Mouse (Mus musculus): Measurements from ENCODE around the gene Tsc1.
A peak's percentile ranks its signal among the peaks of the same experiment; 100 is the strongest.

Tsc1 gene

DNA sequence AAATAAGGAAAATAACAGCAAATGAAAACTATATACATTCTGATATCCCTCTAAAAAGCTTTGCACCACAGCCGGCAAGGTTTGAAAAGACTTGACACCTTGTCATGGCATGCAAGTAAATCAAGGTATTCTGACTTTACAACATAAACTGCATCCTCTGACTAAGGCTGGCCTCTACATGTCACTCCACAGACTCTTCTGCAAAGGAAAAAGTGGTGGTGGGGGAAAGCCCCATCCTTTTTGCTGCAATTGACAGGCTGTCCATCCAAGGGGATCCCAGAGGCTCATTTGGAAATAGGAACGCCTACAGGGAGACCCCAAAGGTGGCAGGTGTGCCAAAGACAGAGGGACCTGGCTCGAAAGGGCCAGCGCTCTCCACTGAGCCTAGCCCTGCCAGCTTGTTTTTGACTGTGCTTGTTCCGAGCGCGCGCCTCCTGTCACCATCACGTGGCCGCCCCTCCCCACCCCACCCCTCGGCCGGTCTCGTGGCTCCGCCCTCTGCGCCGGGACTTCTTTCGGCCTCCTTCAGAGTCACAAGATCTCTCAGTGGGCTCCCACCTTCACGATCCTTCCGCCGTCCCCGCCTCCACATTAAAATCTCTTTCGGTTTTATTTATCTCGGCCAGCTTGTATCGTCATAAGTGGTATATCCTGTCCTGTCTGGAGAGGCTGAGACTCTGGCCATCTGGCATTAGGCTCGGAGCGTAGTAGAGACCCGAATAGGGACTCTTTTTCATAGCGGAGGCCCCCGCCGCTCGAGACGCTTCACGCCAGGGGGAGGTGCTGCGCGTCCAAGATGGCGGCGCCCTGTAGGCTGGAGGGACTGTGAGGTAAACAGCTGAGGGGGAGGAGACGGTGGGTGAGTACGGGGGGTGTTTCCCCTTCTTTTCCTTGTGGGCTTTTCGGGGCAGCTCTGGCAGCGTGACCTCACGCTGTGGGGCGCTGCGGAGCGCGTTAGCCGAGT is at the start of gene Tsc1:
Gene Tsc1 (plus strand): TSS at position 768 of the 964 bp plus-strand sequence.
- peak; percentile 90 to 91 for DNase-seq (ENCODE audit: low spot score in 2 of 2)

DNA sequence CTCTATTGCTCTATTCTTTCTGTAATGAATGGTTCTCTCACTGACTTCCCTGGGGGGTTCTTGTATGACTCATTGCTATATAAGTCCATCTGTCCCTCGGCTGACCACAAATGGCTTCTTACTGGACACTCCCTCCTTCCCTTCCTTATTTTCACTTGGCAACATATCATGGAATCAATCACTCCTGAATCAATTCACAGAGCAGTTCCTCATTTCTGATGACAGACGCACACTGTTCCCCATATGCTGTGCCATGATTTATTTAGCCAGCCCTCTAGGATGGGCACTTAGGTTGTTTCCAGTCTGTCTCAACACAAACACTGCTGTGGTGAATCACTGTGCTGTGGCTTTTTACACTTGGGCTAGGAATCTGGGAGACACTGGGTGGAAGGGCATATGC is 49.5 kb upstream of the Tsc1 start:
- no peak for DNase-seq (ENCODE audit: low spot score in 2 of 2)

DNA sequence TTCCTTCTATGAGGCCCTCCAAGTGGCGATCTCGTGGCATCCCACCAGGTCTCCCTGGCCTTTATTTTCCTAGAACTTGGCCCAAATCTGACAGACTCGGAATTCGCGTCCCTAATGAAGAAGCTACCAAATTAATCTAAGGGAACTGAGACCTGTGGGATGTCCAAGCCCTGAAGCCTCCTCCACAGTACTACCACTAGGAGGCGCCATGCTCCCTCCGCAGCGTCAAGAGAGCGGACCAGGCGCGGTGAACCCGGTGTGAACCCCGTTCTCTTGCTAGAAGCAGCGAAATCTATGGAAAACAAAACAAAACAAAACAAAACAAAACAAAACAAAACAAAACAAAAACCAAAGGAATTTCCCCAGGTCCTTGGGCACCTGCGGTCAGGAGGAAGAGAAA is 48.2 kb upstream of the Tsc1 start:
- DNase-seq (ENCODE audit: low spot score in 2 of 2) = no peak

DNA sequence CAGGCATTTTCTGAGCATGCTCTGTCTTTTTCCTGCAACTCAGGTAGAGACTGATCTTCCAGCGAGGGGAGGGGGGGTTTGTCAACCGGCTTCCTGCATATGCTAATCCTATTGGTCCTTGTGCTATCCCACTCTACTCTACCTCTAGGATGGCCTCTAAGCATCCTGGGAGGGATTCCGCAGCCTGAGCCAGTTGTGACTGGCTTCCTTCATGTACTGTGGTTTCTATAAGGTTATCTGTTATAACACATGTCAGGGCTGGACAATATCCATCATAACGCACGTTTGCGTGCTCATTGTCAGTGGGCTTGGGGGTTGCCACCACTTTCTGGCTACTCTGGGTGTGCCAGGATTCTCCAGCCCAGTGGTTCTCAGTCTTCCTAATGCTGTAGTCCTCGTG is 45.0 kb upstream of the Tsc1 start:
- DNase-seq (ENCODE audit: low spot score in 2 of 2) = no peak

DNA sequence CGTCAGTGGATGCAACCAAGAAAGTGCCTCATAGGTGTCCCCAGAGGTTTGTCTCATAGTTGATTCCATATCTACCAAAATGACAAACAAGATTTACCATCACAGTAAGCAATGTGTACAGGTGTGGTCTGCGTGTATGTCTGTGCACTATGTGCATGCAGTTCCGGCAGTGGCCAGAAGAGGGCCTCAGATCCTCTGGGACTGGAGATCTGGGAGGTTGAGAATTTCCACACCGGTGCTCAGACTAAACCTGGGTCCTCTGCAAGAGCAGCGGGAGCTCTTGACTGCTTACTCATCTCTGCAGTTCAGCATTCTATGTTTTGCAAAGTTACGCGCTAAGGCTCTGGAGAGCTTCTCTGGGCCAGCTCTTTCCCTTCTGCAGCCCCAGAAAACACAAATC is 44.0 kb upstream of the Tsc1 start:
- no peak for DNase-seq (ENCODE audit: low spot score in 2 of 2)

DNA sequence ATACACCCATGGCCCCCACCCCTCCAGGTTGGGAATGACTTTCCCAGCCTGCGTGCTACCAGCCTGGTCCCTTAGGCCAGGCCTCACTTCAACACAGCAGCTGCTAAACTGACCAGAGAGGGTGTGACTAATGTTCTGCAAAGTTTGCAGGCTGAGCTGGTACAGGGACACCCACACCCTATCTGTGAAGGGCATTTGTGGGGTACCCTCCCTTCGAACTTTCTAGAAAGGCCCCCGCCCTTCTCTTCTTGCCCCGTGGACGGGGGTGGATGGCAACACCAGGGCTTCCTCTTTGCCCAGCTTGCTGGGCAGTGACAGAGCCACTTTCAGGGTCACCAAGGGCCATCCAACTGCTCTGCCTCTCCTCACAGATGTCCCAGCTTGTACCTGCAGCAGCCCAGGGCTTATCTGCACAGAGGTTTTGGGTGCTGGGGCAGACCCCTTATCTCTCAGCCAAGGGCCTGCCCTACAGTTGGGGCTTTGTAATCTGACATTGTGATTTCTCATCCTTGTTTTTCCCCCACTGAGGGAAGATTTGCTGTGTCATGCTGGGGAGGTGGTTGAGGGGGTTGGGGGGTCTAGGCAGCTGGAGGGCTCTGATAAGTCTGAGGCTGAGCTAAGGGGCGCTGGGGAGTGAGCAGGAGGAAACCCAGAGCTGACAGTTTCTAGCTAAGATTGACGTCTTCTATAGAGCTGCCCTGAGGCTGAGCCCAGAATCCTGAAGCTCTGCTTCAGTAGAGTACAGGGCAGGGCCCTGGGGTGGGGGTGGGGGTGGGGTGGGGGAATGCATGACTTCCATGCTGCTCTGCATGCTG is 43.1 kb upstream of the Tsc1 start:
- no peak for DNase-seq (ENCODE audit: low spot score in 2 of 2)

DNA sequence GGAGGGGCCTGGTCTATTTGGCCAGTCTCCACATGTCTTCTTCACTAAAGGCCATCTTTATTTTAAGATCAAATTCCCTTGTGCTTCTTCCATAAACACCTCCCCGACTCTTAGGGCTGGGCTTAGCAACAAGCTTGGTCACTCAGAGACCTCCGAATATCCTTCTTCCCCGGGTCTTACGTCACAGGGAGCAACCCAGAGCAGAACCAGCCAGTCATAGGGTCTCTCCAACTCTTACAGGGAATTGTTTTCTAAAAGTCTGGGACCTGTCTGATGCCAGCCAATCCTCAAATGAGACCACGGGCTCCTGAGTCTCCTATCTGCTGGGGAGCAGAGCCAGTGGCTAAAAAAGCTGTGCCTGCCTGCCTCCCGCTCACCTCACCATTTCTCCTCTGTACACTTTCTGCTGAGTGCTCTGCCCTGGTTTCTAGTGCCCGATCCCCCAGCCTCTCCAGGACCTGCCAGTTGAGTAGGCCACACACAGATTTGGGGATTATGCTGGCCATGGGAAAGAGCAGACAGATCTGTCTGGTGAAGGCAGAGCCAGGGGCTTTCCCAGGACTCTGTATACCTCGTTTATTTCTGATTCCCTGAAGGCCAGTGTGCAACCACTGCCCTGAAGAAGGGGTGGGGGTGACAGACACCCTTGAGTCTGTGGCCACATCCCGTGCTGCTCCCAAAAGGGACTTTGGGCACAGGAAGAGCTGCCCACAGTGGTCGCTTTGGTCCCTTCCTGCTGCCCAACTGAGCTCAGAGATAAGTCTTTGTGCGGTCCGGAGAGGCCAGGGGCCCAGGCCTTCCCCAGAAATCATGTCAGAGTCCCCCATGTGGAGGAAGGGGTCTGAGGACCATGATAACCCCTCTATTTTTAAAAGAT is 42.1 kb upstream of the Tsc1 start:
- DNase-seq (ENCODE audit: low spot score in 2 of 2) = no peak

DNA sequence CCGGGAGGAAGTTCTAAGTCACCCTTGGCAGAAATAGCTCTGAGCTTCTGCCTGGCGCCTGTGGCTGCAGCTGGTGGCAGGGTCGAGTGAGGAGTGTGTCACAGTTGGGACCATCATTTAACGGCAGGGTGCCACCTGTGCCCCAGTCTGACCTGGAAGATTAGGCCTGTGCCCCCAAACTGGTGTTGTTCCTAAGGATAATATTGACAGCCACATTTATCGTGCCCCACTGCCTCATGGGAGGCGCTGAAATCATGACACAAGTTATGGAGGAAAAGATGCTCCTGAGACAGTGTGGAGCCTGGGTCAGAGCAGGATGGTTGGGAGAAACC is 41.5 kb upstream of the Tsc1 start:
- no peak for DNase-seq (ENCODE audit: low spot score in 2 of 2)

DNA sequence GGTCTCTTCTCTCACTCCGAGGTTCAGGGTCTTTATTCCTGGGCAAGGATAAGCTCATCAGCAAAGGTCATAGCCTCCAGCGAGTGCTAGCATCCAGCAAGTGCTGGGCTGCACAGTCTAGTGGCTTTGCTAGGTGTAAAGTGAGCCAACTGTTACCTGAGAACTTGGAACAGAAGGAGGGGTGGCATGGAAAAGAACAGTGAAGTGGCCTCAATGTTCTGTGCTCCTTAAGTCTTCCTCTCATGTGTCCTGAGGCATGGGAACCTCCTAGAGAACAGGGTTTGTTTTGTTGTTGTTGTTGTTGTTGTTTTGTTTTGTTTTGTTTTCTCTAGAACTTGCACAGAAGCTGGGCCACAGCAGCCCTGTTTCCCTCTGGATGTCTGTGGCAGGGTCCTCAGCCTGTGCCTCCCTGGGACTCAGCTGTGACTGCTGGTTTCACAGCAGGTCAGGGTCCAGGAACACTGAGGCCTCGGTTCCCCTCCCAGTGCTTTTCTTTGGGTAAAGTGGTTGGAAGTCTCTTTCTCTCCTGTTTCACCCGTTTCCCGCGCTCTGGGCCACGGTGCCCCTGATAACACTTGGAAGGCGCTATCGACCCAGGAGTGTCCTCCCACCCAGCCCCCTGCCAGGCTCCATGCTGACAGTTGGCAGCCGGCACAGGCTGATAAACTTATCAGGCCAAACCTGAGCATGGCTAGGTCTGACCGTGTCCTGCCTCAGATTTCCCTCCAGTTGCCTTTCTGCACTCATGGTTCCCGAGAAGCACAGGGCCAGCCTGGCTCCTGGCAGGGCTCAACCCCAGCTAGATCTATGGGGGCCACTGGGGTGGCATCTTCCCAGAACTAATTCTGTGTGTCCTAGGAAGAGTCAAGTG is 39.1 kb upstream of the Tsc1 start:
- DNase-seq (ENCODE audit: low spot score in 2 of 2) = no peak

DNA sequence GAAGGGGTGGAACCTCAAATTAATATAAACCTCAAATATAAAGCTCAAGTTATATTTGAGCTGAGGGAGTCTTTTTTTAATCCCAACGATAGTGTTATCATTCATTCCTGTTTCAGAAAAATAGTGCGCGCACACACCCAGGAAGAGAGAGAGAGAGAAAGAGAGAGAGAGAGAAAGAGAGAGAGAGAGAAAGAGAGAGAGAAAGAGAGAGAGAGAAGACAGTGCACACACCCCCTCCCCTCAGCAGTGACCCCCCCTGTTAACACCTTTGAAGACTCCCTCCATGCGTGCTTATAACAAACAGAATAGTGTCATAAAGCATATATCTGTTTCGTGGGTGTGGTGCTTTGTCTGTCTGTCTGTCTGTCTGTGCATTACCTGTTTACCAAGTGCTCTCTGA is 37.5 kb upstream of the Tsc1 start:
- DNase-seq (ENCODE audit: low spot score in 2 of 2) = no peak

DNA sequence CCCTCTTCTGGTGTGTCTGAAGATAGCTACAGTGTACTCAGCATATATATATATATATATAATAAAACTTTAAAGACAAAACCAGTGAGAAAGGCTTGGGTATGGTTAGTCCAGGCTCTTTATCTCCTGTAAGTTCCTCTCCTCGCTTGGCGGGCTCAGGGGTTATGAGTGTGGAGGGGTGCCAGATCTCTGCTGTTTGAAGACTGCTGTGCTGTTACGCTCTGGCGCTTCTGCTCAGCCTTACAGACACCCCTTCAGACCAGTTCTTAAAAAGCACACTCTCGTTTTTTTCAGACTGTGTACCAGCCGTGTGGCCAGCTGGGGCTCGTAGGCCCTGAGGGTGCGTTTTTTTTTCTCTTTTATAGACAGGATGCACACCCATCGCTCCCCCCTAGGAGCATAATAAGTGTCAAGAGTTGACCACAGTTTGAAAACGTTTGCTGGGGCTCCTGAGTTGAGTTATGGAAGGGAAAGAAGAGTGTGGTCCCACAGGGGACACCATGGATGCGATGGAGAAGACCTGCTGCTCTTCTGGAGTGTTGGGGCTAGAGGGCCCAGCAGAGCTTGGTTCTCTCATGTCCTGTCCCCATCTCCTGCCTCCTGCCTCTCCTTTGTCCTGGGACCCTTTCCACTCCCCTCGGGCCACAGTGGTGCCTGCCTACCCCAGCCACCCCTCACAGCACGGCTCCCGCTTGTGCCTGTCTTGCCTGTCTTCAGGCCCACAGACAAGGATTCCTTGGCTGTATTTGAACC is 35.1 kb upstream of the Tsc1 start:
- DNase-seq (ENCODE audit: low spot score in 2 of 2) = no peak

DNA sequence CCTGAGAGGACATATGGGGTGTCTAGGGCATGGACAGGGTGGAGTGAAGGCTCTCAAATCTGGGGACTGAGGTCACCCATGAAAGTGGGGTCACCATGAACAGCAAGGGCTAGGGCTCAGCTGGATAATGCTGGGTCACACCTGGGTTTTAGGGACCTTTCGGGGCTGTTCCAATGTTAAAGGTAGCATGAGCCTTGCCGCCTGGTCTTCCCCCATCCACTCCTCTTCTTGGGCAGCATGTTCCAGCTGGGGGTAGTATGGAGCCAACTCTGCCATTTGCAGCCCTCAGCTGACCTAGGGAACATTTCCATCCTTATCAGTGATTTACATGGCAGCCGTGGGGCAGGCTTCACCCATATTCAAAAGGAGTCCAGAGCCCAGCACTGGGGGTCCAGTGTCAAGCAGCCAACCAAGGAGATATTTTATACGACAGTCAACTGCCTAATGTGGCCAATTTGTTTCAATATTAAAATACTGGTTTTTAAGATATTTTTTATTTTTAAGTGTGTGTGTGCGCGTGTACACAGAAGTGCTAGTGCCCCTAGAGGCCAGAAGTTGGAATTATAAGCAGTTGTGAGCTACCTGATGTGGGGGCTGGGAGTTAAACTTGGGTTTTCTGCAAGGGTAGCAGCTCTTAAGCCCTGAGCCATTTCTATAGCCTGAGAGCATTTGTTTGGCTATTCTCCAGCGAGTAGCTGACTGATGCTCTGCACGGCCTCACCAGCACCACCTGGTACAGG is 34.3 kb upstream of the Tsc1 start:
- DNase-seq (ENCODE audit: low spot score in 2 of 2) = no peak

DNA sequence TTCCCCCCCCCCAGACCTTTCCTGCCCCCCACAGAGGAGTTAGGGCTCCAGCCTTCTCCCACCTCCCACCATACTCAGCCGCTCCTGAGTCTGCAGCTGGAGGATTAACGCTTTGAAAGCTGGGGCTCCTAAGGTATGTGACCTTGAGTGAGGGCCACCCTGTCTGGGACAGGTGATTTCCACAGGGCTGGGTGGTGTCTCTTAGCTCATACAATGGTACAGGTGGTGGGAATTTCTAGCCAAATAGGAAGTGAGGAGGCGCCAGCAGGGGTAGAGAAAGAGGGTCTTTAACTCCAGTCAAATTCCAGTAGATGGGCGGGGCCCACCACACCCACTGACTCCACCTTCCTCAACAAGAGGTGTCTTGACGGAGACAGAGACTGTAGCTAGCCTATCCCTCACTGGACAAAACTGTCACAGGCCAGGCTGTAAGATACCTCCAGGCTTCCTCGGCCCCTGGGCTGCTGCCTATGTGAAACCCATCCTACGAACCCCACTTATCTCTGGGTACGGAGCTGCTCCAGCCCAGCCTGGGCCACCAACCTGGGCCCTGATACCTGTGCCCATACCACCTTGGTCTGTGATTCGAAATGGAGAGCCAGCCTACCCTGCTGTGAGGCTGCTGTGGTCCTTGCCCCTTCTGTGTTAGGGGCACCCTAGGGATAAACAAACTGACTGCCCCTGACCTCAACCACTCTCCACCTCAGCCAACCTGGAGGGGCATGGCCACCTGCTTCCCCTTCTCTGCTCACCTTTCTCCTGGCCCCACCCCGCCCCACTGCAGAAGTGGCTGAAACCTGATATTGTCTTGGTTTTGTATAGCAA is 33.5 kb upstream of the Tsc1 start:
- DNase-seq (ENCODE audit: low spot score in 2 of 2) = no peak

DNA sequence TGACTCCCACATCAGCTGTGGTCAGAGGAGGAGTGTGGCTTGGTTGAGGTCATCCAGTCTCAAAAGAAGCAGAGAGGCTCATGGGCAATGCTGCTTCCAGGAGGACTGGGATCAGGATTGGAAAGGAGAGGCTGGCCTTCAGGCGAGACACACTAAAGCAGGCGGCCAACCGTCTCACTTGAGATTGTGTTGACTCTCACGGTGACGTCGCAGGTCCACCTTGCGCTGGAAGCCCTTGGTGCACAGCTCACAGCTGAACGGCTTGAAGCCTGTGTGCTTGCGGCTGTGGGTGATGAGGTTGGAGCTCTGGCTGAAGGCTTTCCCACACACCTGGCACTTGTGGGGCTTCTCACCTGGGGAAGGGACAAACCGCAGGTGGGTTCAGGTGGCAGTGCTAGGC is 31.2 kb upstream of the Tsc1 start:
- no peak for DNase-seq (ENCODE audit: low spot score in 2 of 2)

DNA sequence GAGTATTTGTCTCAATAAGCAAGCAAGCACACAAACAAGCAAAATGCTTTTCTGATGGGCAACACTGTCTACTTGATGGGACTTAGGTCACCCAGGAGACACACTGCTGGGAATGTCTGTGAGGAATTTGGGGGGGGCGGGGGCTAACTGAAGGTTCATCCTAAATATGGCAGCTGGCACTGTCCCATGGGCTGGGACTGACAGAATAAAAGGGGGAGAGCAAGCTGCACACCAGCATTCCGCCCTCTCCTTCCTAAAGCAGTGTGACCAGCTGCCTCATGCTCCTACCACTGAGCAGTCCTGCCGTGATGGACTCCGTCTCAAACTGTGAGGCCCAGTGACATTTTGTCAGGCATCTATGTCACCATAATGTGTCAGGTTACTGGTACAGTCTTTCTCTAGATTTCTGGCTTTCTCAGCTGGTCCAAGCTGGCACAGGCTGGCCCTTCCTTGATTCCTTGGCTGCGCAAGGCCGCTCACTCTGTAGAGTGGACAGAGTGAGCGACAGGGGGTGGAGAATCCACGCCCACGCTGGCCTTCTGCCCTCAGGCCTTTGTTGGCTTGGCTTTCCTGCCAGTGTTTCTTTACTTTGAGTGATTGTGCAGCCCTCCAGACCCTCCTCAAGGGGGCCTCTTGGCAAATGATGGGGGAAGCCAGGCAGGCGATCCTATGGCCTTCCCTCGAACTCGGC is 30.2 kb upstream of the Tsc1 start:
- DNase-seq (ENCODE audit: low spot score in 2 of 2) = no peak

DNA sequence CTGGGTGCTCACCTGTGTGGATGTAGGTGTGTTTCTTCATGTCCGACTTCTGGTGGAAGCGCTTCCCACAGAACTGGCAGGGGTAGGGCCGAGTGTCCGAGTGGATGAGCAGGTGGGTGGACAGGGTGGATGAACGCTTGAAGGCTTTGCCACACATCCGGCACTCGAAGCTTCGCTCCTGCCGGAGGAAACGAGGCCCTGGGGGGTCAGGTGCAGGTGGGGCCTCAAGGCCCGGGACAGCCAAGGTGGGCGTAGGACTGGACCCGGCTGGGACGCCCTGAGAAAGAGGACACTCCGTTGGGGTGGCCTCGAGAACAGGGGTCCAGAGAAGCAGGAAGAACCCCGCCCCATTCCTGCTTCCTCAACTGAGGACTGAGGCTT is 29.6 kb upstream of the Tsc1 start:
- DNase-seq (ENCODE audit: low spot score in 2 of 2) = no peak

DNA sequence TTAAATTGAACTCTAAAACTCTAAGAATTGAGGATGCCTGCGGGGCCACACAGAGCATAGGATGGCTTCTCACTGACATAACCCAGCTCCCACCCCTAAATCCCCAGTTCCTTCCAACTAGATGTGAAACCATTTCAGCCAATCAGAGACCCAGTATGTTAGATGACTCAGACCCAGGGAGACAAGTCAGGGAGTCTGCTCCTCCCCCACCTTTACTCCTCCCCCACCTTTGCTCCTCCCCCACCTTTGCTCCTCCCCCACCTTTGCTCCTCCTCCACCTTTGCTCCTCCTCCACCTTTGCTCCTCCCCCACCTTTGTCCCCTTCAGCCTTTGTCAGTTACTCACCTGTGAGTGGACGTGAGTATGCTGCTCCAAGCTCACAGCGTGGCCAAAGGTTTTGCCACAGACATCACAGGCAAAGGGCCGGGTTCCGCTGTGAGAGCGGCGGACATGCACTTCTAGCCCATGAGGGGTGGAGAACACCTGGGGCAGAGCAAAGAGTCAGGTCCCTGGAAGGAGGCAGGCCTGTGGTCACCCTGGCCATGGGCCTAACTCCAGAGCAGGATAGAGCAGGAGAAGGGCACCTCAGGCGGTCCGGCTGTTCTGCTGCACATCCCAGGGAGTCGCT is 28.5 kb upstream of the Tsc1 start:
- no peak for DNase-seq (ENCODE audit: low spot score in 2 of 2)

DNA sequence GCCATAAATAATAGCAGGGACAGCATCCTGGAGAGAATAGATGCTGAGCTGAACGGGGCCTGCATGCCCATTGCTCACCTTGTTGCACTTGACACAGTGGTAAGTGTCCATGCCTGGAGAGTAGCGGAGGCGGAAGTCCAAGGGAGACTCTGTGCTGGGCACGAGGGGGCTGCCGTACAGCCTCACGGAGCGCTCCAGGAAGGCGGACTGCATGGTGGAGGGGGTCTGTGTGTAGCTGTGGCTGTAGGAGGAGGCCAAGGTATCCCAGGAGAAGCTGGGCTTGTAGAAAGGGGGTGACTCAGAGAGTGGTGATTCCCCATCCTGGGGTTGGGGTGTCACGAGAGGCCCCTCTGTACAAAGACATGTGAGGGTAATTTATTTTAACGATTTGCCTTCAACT is 27.4 kb upstream of the Tsc1 start:
- no peak for DNase-seq (ENCODE audit: low spot score in 2 of 2)

Measured in right cerebral cortex, postnatal 36 days (tissue).